Mouse (Mus musculus) erythroblast, adult 5-6 weeks (primary cell): ENCODE results near the gene Opalin. TPM values are rescaled to one million over a fixed set of nuclear protein-coding genes. Genes with fewer than 3 reads are reported as not detected.

Experiments
- ATAC-seq: replicated peaks from 2 replicates; pipeline ENCODE4 v1.8.0; 2016; ENCODE audit warnings: moderate number of reproducible peaks, mild to moderate bottlenecking, moderate TSS enrichment, inconsistent platforms; ENCODE audit not compliant: poor library complexity, low FRiP score, severe bottlenecking
- total RNA-seq, 2 experiments: library from RNA; stranded (forward) in 1 of 2; stranded (reverse) in 1 of 2; fragments of 150-400 nt in 1 of 2; fragments of 200-764, 138-1000 nt in 1 of 2; gene quantifications; 2 replicates each; pipeline versions ENCODE4 v1.2.3 to v1.2.4; 2015 to 2017; ENCODE audit warnings: low replicate concordance in 2 of 2

Opalin gene
- total RNA-seq, 2 experiments from 2014 or later, result not detected

GRCm38 (mm10) chr19:41022244-41022643 is 54.7 kb downstream of the Opalin start:
- no peak for ATAC-seq

GRCm38 (mm10) chr19:41020537-41020936 is 56.4 kb downstream of the Opalin start:
- no peak for ATAC-seq

GRCm38 (mm10) chr19:41019164-41019675 is 57.7 kb downstream of the Opalin start:
- no peak for ATAC-seq

- ATAC-seq, result peak; percentile 86
These were observed 60.8 kb downstream of the Opalin start for GRCm38 (mm10) chr19:41015951-41016716.

GRCm38 (mm10) chr19:41014003-41014402 is 62.9 kb downstream of the Opalin start:
- no peak for ATAC-seq

GRCm38 (mm10) chr19:41013591-41013990 is 63.3 kb downstream of the Opalin start:
- ATAC-seq, result no peak

Other genes with a start within 250 kb of the Opalin start
- 0.84 and 1.7 TPM in 2 replicates for gene Ccnj, start 245.8 kb downstream of the Opalin start, total RNA-seq (2015; ENCODE audit: low replicate concordance)
- 1.2 and 2.4 TPM in 2 replicates for gene Ccnj, start 245.8 kb downstream of the Opalin start, total RNA-seq (2017; ENCODE audit: low replicate concordance)
- gene Zfp518a, start 182.4 kb downstream of the Opalin start, total RNA-seq (2015; ENCODE audit: low replicate concordance), result 6.9 and 9.0 TPM in 2 replicates
- 6.3 and 9.3 TPM in 2 replicates for gene Zfp518a, start 182.4 kb downstream of the Opalin start, total RNA-seq (2017; ENCODE audit: low replicate concordance)
- gene Blnk, start 82.6 kb downstream of the Opalin start, total RNA-seq (2015; ENCODE audit: low replicate concordance), result 1.7 and 2.9 TPM in 2 replicates
- gene Blnk, start 82.6 kb downstream of the Opalin start, total RNA-seq (2017; ENCODE audit: low replicate concordance), result 0.84 and 1.3 TPM in 2 replicates
- gene Dntt, start 47.8 kb downstream of the Opalin start, total RNA-seq (2015; ENCODE audit: low replicate concordance), result 1.0 and 5.4 TPM in 2 replicates
- 3.7 and 5.9 TPM in 2 replicates for gene Dntt, start 47.8 kb downstream of the Opalin start, total RNA-seq (2017; ENCODE audit: low replicate concordance)
- not detected in 2 replicates for gene Tll2, start 129.7 kb upstream of the Opalin start, total RNA-seq (2015; ENCODE audit: low replicate concordance)
- gene Tll2, start 129.7 kb upstream of the Opalin start, total RNA-seq (2017; ENCODE audit: low replicate concordance), result not detected in 2 replicates
- gene Tm9sf3, start 186.9 kb upstream of the Opalin start, total RNA-seq (2015; ENCODE audit: low replicate concordance), result 39.4 and 39.7 TPM in 2 replicates
- 51.6 and 56.4 TPM in 2 replicates for gene Tm9sf3, start 186.9 kb upstream of the Opalin start, total RNA-seq (2017; ENCODE audit: low replicate concordance)